Mouse (Mus musculus) lung, postnatal 14 days (tissue): ENCODE measurements around the gene Gkn2.

Source experiments
- DNase-seq: peaks from one replicate; pipeline ENCODE4 v3.0.0; 2021

The Gkn2 gene

DNA sequence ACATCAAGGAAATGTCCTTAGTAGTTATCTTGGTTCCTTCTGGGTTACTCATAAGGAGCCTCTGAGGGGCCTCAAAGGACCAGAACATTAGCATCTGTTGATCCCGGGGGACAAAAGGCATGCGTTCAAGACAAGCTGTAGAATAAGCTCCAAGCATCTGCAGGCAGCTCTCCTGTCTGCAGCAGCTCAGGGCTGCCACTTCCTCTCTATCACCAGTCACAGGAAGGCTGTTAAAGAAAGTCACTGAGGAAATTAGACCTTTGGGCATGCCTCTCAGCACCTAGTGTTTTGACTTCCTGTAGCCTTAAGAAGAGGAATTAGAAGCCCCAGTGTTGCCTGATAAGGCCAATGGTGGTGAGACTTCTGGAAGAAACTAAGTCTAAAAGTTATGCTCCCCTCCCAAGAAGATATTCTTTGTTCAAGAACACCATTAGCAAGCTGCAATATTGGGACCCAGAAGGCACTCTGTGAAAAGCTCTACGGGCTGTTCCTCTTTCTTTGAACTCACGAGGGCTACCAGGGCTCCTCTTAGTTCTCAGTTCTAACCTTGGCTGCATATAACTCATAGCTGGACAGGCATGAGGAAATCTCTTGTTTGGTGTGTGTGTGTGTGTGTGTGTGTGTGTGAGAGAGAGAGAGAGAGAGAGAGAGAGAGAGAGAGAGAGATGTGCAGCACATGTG, 26.9 kb downstream of the Gkn2 start:
- no peak for DNase-seq

- DNase-seq, result no peak
Measured at GRCm38 (mm10) chr6:87401456-87401855, 28.3 kb downstream of the Gkn2 start.

- DNase-seq, result no peak
Measured at GRCm38 (mm10) chr6:87412011-87412410, 38.9 kb downstream of the Gkn2 start.

- DNase-seq, result no peak
Measured at GRCm38 (mm10) chr6:87422304-87422703, 49.1 kb downstream of the Gkn2 start.

GRCm38 (mm10) chr6:87424037-87424816, 51.1 kb downstream of the Gkn2 start:
- DNase-seq, result peak; percentile 39

DNA sequence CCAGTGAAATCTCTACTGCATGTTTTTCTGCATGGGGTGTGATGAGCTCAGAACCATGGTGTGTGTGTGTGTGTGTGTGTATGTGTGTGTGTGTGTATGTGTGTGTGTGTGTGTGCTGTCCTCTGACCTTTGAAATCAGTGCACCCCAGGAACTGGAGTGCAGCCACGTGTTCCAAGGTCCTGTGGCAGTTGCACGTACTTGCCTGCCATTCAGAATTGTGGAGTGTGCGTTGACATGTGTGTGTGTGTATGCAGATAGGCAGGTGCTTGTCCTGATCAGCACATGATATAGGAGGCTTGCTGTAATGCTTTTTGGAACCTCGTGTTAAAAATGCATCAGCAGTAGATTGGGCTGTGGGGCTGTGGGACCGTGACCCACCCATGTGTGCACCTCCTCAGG, 53.8 kb downstream of the Gkn2 start:
- no peak for DNase-seq

GRCm38 (mm10) chr6:87427616-87428015, 54.5 kb downstream of the Gkn2 start:
- no peak for DNase-seq

GRCm38 (mm10) chr6:87428487-87429044, 55.4 kb downstream of the Gkn2 start, which contains the start of gene Bmp10:
Gene Bmp10, plus strand, starts transcription at chr6:87428994.
- no peak for DNase-seq
